Mouse (Mus musculus): ENCODE data around the gene Gm19935. TPM values are rescaled to one million over a fixed set of nuclear protein-coding genes. Genes with fewer than 3 reads are reported as not detected.

Gm19935 gene
- 0.13 and 0.35 TPM in 2 replicates for polyA plus RNA-seq (2015; fragmentation: Nextera tagmentation; extraction: Ambion mirVana)

GRCm38 (mm10) chr8:90817293-90817692 is at the start of gene Gm19935:
TSS of gene Gm19935 (minus strand) at chr8:90817393.
- no peak within 1 kb of the TSS for H3K4me3 ChIP-seq (ENCODE audit: low read depth, low read length)
- H3K4me2 ChIP-seq (replicated peaks; ENCODE audit: low read depth): no peak within 1 kb of the TSS
- H3K9ac ChIP-seq (ENCODE audit: low read length): no peak within 1 kb of the TSS
- H3K36me3 ChIP-seq (ENCODE audit: control insufficient read depth, insufficient read depth, low read length): no peaks in the 10 kb centered on the region
- TF ChIP-seq CTCF (IDR thresholded peaks at IDR 0.05; ENCODE audit: low read depth) (no peak), EP300 (optimal IDR thresholded peaks at IDR 0.05) (no peak)
- 63% methylated on average over 2 of the region's 2 CpGs for WGBS
- DNase-seq (ENCODE audit: low spot score) (no peak), ATAC-seq (ENCODE audit: low FRiP score, low TSS enrichment) (no peak)
- H3K27ac ChIP-seq (replicated peaks): no peak within 1 kb of the TSS
- H3K27me3 ChIP-seq (ENCODE audit: control insufficient read depth, insufficient read depth, low read length): no peaks in the 10 kb centered on the region
- no peaks in the 10 kb centered on the region for H3K9me3 ChIP-seq (ENCODE audit: control insufficient read depth, low read length)
- no peaks in the 10 kb centered on the region for H3K4me1 ChIP-seq (replicated peaks; ENCODE audit: control insufficient read depth, insufficient read depth)

GRCm38 (mm10) chr8:90862038-90862437 is 44.8 kb upstream of the Gm19935 start:
- Histone ChIP-seq H3K9me3 (ENCODE audit: control insufficient read depth, low read length) (no peaks in the 10 kb centered on the region), H3K4me2 (replicated peaks; ENCODE audit: low read depth) (peak overlapping the region; percentile 35; the same call in 1 of the 2 replicates)
- DNase-seq (ENCODE audit: low spot score): peak; percentile 24

GRCm38 (mm10) chr8:90861266-90861944 is 44.2 kb upstream of the Gm19935 start:
- 18% methylated on average over 9 of the region's 9 CpGs for WGBS
- Histone ChIP-seq H3K36me3 (ENCODE audit: control insufficient read depth, insufficient read depth, low read length) (no peaks in the 10 kb centered on the region), H3K27ac (replicated peaks) (peak overlapping the region; percentile 37), H3K4me1 (replicated peaks; ENCODE audit: control insufficient read depth, insufficient read depth) (peaks cover 5% of the 10 kb centered on the region; the same call in 1 of the 2 replicates), H3K4me3 (ENCODE audit: low read depth, low read length) (no peak overlapping the region), H3K4me2 (replicated peaks; ENCODE audit: low read depth) (peak overlapping the region; percentile 35), H3K9ac (ENCODE audit: low read length) (peak overlapping the region; percentile 35; the same call in 1 of the 2 replicates), H3K9me3 (ENCODE audit: control insufficient read depth, low read length) (no peaks in the 10 kb centered on the region), H3K27me3 (ENCODE audit: control insufficient read depth, insufficient read depth, low read length) (no peaks in the 10 kb centered on the region)
- ATAC-seq (ENCODE audit: low FRiP score, low TSS enrichment) (0 out of 2 replicates have a peak, but pooled peaks have one; percentile 24), DNase-seq (ENCODE audit: low spot score) (peak; percentile 32)
- TF ChIP-seq CTCF (IDR thresholded peaks at IDR 0.05; ENCODE audit: low read depth): no peak
- no peak for TF ChIP-seq EP300 (optimal IDR thresholded peaks at IDR 0.05)

More at GRCm38 (mm10) chr8:90862038-90862437, 44.8 kb upstream of the Gm19935 start:
- TF ChIP-seq EP300 (optimal IDR thresholded peaks at IDR 0.05) (no peak), CTCF (IDR thresholded peaks at IDR 0.05; ENCODE audit: low read depth) (no peak)
- Histone ChIP-seq H3K4me1 (replicated peaks; ENCODE audit: control insufficient read depth, insufficient read depth) (peaks cover 5% of the 10 kb centered on the region; the same call in 1 of the 2 replicates), H3K36me3 (ENCODE audit: control insufficient read depth, insufficient read depth, low read length) (no peaks in the 10 kb centered on the region), H3K27ac (replicated peaks) (peak overlapping the region; percentile 78), H3K9ac (ENCODE audit: low read length) (no peak overlapping the region), H3K4me3 (ENCODE audit: low read depth, low read length) (no peak overlapping the region), H3K27me3 (ENCODE audit: control insufficient read depth, insufficient read depth, low read length) (no peaks in the 10 kb centered on the region)
- ATAC-seq (ENCODE audit: low FRiP score, low TSS enrichment): peak; percentile 77; the same call in 1 of the 2 replicates
- WGBS: 28% methylated on average over 9 of the region's 9 CpGs

GRCm38 (mm10) chr8:90858071-90858470 is 40.9 kb upstream of the Gm19935 start:
- WGBS: 95% methylated on average over 2 of the region's 2 CpGs
- DNase-seq (ENCODE audit: low spot score) (no peak), ATAC-seq (ENCODE audit: low FRiP score, low TSS enrichment) (no peak)
- Histone ChIP-seq H3K27ac (replicated peaks) (no peak overlapping the region), H3K27me3 (ENCODE audit: control insufficient read depth, insufficient read depth, low read length) (no peaks in the 10 kb centered on the region), H3K4me2 (replicated peaks; ENCODE audit: low read depth) (no peak overlapping the region), H3K4me1 (replicated peaks; ENCODE audit: control insufficient read depth, insufficient read depth) (peaks cover 9% of the 10 kb centered on the region), H3K4me3 (ENCODE audit: low read depth, low read length) (no peak overlapping the region), H3K36me3 (ENCODE audit: control insufficient read depth, insufficient read depth, low read length) (no peaks in the 10 kb centered on the region), H3K9ac (ENCODE audit: low read length) (no peak overlapping the region), H3K9me3 (ENCODE audit: control insufficient read depth, low read length) (no peaks in the 10 kb centered on the region)
- TF ChIP-seq EP300 (optimal IDR thresholded peaks at IDR 0.05): no peak
- no peak for TF ChIP-seq CTCF (IDR thresholded peaks at IDR 0.05; ENCODE audit: low read depth)

- no peak for DNase-seq (ENCODE audit: low spot score)
- TF ChIP-seq CTCF (IDR thresholded peaks at IDR 0.05; ENCODE audit: low read depth): no peak
- no peak for TF ChIP-seq EP300 (optimal IDR thresholded peaks at IDR 0.05)
- H3K4me1 ChIP-seq (replicated peaks; ENCODE audit: control insufficient read depth, insufficient read depth): peaks cover 9% of the 10 kb centered on the region
- no peak for ATAC-seq (ENCODE audit: low FRiP score, low TSS enrichment)
- H3K27ac ChIP-seq (replicated peaks): no peak overlapping the region
- no peak overlapping the region for H3K9ac ChIP-seq (ENCODE audit: low read length)
- no peaks in the 10 kb centered on the region for H3K9me3 ChIP-seq (ENCODE audit: control insufficient read depth, low read length)
- 63% methylated on average over 1 of the region's 1 CpGs for WGBS
- no peaks in the 10 kb centered on the region for H3K27me3 ChIP-seq (ENCODE audit: control insufficient read depth, insufficient read depth, low read length)
- H3K4me2 ChIP-seq (replicated peaks; ENCODE audit: low read depth): no peak overlapping the region
- H3K36me3 ChIP-seq (ENCODE audit: control insufficient read depth, insufficient read depth, low read length): no peaks in the 10 kb centered on the region
- no peak overlapping the region for H3K4me3 ChIP-seq (ENCODE audit: low read depth, low read length)
Measured at GRCm38 (mm10) chr8:90856952-90857351, 39.8 kb upstream of the Gm19935 start.

GRCm38 (mm10) chr8:90856171-90856570 is 39.0 kb upstream of the Gm19935 start:
- TF ChIP-seq EP300 (optimal IDR thresholded peaks at IDR 0.05) (no peak), CTCF (IDR thresholded peaks at IDR 0.05; ENCODE audit: low read depth) (no peak)
- WGBS: 93% methylated on average over 3 of the region's 3 CpGs

More at GRCm38 (mm10) chr8:90856171-90856570, 39.0 kb upstream of the Gm19935 start:
- no peak overlapping the region for H3K9ac ChIP-seq (ENCODE audit: low read length)
- no peak overlapping the region for H3K4me3 ChIP-seq (ENCODE audit: low read depth, low read length)
- H3K4me2 ChIP-seq (replicated peaks; ENCODE audit: low read depth): no peak overlapping the region
- H3K27me3 ChIP-seq (ENCODE audit: control insufficient read depth, insufficient read depth, low read length): no peaks in the 10 kb centered on the region
- no peak for DNase-seq (ENCODE audit: low spot score)
- H3K4me1 ChIP-seq (replicated peaks; ENCODE audit: control insufficient read depth, insufficient read depth): peaks cover 4% of the 10 kb centered on the region; the same call in 1 of the 2 replicates
- no peak overlapping the region for H3K27ac ChIP-seq (replicated peaks)
- H3K36me3 ChIP-seq (ENCODE audit: control insufficient read depth, insufficient read depth, low read length): no peaks in the 10 kb centered on the region
- no peaks in the 10 kb centered on the region for H3K9me3 ChIP-seq (ENCODE audit: control insufficient read depth, low read length)
- no peak for ATAC-seq (ENCODE audit: low FRiP score, low TSS enrichment)
